Mouse (Mus musculus) embryonic facial prominence, embryonic 10.5 days (tissue): ENCODE measurements around the gene Ddah1. TPM values are rescaled to one million over a fixed set of nuclear protein-coding genes. Genes with fewer than 3 reads are reported as not detected.

Experiments used
- DNase-seq: peaks from one replicate; pipeline ENCODE4 v3.0.0-alpha.2; 2017; ENCODE audit warnings: low spot score
- H3K27ac ChIP-seq: fragments of 300-500 bp; sonication (generic); replicated peaks from 2 replicates; pipeline ENCODE4 v1.5.1; 2016; ENCODE audit warnings: mild to moderate bottlenecking
- H3K27me3 ChIP-seq: fragments of 300-500 bp; sonication (generic); replicated peaks from 2 replicates; pipeline ENCODE4 v1.6.1; 2016; ENCODE audit warnings: low read depth, mild to moderate bottlenecking; ENCODE audit not compliant: poor library complexity, severe bottlenecking
- H3K36me3 ChIP-seq: fragments of 300-500 bp; sonication (generic); replicated peaks from 2 replicates; pipeline ENCODE4 v1.6.1; 2016; ENCODE audit warnings: mild to moderate bottlenecking, moderate library complexity
- H3K4me1 ChIP-seq: fragments of 300-500 bp; sonication (generic); 2 replicates; pipeline ENCODE4 v1.6.1; 2016
- H3K4me3 ChIP-seq: fragments of 300-500 bp; sonication (generic); 2 replicates; pipeline ENCODE4 v1.5.1; 2016; ENCODE audit warnings: mild to moderate bottlenecking, moderate library complexity
- H3K9me3 ChIP-seq: fragments of 300-500 bp; sonication (generic); 2 replicates; pipeline ENCODE4 v1.6.1; 2016; ENCODE audit warnings: mild to moderate bottlenecking
- WGBS: fragments of 180-500 bp; shearing (Covaris S2); methylation state at CpG from one replicate; pipeline ENCODE4 v1.1.7; 2016; 5-methylcytosine and 5-hydroxymethylcytosine counted together
- polyA plus RNA-seq: library from polyadenylated mRNA; unstranded; fragments of >200 nt; fragmentation: Nextera tagmentation; extraction: Ambion mirVana; gene quantifications from 2 replicates; pipeline ENCODE4 v1.2.1, GENCODE M21; 2016

Gene Ddah1
- polyA plus RNA-seq, 1 experiment from 2014 or later, result 22.4 TPM

DNA sequence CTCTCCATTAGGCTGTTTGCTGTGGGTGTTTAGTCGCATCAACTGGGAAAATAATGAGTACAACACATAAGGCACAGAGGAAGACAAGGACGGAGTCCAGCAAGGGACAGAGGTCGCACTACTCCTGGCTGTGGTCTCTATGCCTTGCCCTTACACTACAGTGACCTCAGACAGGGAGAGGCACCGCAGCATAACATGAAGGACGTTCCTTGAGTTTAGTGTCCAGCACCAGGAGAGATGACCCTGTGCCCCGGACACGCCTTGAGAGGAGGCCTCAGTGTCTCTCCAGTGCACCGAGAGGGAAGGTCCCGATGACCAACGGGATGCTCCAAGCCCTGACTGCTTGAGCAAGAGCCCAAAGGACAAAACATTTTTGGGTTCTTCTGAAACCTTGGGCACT is 39.6 kb downstream of the Ddah1 start:
- Histone ChIP-seq H3K36me3 (no peaks in the 10 kb centered on the region), H3K9me3 (no peaks in the 10 kb centered on the region), H3K27me3 (no peaks in the 10 kb centered on the region), H3K27ac (peak overlapping the region; percentile 51), H3K4me1 (peaks cover 41% of the 10 kb centered on the region), H3K4me3 (no peak overlapping the region)
- 75% methylated on average over 10 of the region's 10 CpGs for WGBS
- no peak for DNase-seq

DNA sequence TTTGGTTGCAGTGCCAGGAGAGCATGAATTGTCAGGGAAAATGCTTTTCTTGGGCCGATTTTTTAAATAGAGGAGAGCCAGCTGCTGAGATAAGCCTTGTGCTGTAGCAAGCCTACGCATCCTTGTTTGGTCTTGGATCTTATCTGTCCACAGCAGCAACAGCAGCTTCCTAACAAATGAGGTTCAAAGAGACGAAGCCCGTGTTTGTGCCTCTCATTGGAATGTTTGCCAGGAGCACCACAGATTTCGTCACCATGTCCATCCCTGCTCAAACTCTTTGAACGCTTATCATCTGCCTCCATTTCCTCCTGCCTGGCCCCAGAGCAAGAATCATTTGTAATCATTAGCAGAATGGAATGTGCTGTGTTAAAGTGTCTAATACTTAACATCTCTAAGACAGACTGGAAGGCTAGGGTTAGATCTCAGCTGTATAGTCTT is 40.3 kb downstream of the Ddah1 start:
- no peaks in the 10 kb centered on the region for H3K27me3 ChIP-seq
- no peak overlapping the region for H3K4me3 ChIP-seq
- peaks cover 41% of the 10 kb centered on the region for H3K4me1 ChIP-seq
- H3K27ac ChIP-seq, result no peak overlapping the region
- WGBS, result 44% methylated on average over 6 of the region's 6 CpGs
- DNase-seq, result no peak
- H3K36me3 ChIP-seq, result no peaks in the 10 kb centered on the region
- H3K9me3 ChIP-seq, result no peaks in the 10 kb centered on the region

DNA sequence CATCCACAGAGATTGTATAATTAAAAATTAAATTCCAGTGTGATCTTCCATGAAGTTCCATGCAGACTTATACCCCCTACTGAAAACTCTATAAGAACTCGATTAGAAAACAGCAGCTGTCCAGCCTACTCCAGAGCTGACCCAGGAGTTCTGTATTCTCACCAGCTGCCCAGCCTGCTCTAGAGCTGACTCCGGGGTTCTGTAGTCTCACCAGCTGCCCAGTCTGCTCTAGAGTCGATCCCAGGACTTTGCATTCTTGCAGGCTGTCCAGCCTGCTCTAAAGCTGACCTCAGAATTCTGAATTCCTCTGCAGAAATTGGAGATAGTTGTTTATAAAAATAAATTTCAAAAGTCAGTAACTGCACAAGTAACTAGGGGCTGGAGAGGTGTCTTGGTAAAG is 40.9 kb downstream of the Ddah1 start:
- no peaks in the 10 kb centered on the region for H3K9me3 ChIP-seq
- no peak overlapping the region for H3K4me3 ChIP-seq
- no peaks in the 10 kb centered on the region for H3K27me3 ChIP-seq
- no peak for DNase-seq
- no peaks in the 10 kb centered on the region for H3K36me3 ChIP-seq
- no peak overlapping the region for H3K27ac ChIP-seq
- H3K4me1 ChIP-seq, result peaks cover 41% of the 10 kb centered on the region
- WGBS, result 76% methylated on average over 3 of the region's 3 CpGs

DNA sequence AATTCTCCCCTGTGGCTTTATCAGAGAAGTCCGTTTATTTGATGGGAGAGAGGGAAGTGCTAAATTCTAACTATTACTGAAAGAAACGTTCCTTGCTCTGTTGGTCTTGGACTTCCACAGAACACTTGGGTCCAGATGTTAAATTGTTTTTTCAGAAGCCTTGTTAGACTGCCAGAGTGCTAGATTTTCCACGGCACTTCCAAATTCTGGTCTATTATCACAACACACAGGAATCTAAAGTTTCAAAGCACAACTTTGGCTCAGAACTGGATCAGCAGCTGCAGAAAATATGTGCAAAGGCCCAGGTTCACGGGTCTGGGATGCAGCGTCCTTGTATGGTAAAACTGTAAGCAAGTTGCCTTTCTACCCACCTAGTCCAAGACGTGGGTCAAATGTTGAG is 43.6 kb downstream of the Ddah1 start:
- 80% methylated on average over 6 of the region's 6 CpGs for WGBS
- peaks cover 53% of the 10 kb centered on the region for H3K4me1 ChIP-seq
- H3K36me3 ChIP-seq, result no peaks in the 10 kb centered on the region
- H3K27ac ChIP-seq, result no peak overlapping the region
- no peaks in the 10 kb centered on the region for H3K27me3 ChIP-seq
- DNase-seq, result no peak
- no peak overlapping the region for H3K4me3 ChIP-seq
- H3K9me3 ChIP-seq, result no peaks in the 10 kb centered on the region

DNA sequence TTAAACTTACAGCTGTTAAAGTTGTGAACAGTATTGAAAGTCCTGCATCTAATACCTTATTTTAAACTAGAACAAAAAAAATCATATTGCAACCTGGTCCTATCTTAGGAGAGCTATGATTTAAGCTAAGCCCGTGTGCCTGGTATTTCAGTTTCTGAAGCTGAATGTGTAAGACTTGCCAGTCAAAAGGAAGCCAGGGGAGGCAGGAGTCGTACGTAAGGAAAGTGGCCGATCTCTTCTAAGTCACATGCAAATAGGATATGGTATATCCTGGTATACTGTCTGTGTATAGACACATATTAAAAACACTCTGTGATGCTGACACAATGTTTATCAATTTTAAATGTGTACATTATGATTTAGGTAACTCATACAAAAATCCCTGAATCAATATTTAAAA is 47.4 kb downstream of the Ddah1 start:
- WGBS, result 29% methylated on average over 4 of the region's 4 CpGs

DNA sequence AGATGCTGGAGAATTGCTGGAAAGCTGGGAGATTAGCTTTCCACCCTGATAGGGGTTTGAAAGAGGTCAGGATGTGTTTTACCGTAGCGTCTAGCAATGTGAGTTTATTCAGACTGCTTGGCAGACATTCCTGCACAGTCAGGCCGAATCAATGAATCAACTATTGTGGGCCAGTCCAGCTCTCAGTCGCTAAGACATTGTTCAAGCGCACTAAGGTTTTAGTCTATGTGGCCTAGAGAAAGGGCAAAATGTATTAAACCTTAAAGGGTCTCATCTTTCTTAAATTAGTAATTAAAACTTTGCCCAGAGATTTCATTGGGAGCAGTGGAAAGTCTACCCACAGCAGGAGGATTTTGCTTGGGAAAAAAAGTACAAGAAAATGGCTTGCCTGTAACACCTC is 48.0 kb downstream of the Ddah1 start:
- WGBS, result 19% methylated on average over 5 of the region's 5 CpGs
- no peak overlapping the region for H3K4me3 ChIP-seq
- DNase-seq, result no peak
- peaks cover 24% of the 10 kb centered on the region for H3K4me1 ChIP-seq
- no peaks in the 10 kb centered on the region for H3K36me3 ChIP-seq
- H3K27me3 ChIP-seq, result no peaks in the 10 kb centered on the region
- peak overlapping the region; percentile 55 for H3K27ac ChIP-seq
- H3K9me3 ChIP-seq, result no peaks in the 10 kb centered on the region

More for the DNA sequence above, 47.4 kb downstream of the Ddah1 start:
- H3K27ac ChIP-seq, result no peak overlapping the region
- H3K4me1 ChIP-seq, result peaks cover 24% of the 10 kb centered on the region
- no peak overlapping the region for H3K4me3 ChIP-seq
- no peaks in the 10 kb centered on the region for H3K36me3 ChIP-seq
- no peak for DNase-seq
- H3K9me3 ChIP-seq, result no peaks in the 10 kb centered on the region
- no peaks in the 10 kb centered on the region for H3K27me3 ChIP-seq

DNA sequence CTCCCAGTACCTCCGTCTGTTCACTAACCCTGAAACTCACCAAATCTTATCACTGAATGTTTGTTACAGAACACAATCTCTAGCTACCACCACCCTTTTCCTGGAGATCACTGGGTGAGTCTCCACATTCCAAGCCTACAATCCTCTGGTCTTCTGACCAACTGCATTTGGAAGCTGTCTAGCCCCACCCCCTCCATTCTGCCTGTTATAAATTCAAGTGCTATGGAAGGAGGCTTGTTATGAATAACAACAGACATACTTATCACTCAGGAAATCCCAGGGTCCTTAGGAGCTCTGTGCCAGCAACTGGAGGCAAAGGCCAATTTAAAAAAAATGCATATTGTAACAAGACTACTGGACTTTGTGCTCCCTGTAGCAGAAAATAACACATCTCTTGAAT is 58.3 kb downstream of the Ddah1 start:
- Histone ChIP-seq H3K4me1 (peaks cover 9% of the 10 kb centered on the region), H3K4me3 (no peak overlapping the region), H3K9me3 (no peaks in the 10 kb centered on the region), H3K36me3 (no peaks in the 10 kb centered on the region), H3K27me3 (no peaks in the 10 kb centered on the region), H3K27ac (peak overlapping the region; percentile 44; the same call in 1 of the 2 replicates)
- 88% methylated on average over 1 of the region's 1 CpGs for WGBS
- DNase-seq, result no peak

DNA sequence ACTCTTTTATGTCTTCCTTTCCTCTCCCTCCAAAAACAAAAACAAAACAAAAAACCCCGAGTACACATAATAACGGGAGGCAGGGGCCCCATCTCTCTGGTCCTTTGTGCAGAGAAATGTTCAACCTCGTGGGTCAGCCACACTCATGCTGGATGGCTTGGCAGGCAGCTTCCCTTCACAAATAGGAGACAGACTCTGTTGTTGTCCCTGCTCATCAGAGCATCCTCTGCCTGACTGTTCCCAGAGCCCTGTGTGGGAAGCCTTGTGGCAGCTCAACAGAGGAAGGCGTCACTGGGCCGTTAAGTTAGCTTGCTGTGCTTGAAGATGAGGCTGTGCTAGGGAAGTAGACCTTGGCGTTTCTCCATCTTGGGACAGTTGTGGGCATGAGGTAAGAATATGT is 58.8 kb downstream of the Ddah1 start:
- Histone ChIP-seq H3K36me3 (no peaks in the 10 kb centered on the region), H3K9me3 (no peaks in the 10 kb centered on the region), H3K4me1 (peaks cover 9% of the 10 kb centered on the region), H3K27ac (peak overlapping the region; percentile 44; the same call in 1 of the 2 replicates), H3K27me3 (no peaks in the 10 kb centered on the region), H3K4me3 (no peak overlapping the region)
- no peak for DNase-seq
- WGBS, result 60% methylated on average over 6 of the region's 6 CpGs

DNA sequence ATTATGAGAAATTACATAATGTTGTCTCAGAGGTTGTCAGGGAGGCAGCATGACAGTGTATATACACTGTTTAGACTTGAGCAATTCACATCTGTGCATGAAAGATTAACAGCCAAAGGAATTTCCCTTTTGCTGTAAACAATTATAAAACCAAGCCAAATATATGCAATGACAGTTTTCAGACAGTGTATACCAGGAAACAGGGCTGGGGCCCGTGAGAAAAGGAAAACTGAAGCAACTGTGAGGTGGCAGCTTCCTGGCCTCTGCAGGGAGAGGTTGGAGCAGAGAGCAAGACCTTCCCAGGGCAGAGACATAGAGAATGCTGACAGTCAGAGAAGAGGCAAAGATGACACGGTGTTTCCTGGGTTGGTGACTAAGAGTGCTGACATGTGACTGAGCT is 62.0 kb downstream of the Ddah1 start:
- DNase-seq, result no peak
- Histone ChIP-seq H3K27me3 (no peaks in the 10 kb centered on the region), H3K4me1 (peaks cover 9% of the 10 kb centered on the region), H3K36me3 (no peaks in the 10 kb centered on the region), H3K27ac (no peak overlapping the region), H3K9me3 (no peaks in the 10 kb centered on the region), H3K4me3 (no peak overlapping the region)
- WGBS, result 74% methylated on average over 2 of the region's 2 CpGs

DNA sequence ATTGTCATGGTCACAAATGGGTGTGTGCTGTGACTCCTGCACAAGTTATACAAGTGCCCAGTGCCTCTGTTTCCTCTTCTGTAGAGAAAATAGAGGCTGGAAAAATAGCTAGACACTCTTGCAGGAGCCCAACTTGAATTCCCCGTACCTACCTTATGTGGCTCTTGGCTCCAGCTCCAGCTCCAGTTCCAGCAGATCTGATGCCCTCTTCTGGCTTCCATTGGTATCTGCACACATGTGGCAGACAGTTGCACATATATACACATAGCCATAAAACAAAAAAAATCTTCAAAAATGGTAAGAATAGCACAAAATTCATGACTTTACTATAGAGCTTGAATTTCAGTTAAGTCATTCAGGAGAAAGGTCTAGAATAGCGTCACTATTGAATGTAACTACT is 62.5 kb downstream of the Ddah1 start:
- no peaks in the 10 kb centered on the region for H3K36me3 ChIP-seq
- H3K27ac ChIP-seq, result no peak overlapping the region
- H3K27me3 ChIP-seq, result no peaks in the 10 kb centered on the region
- H3K4me1 ChIP-seq, result peaks cover 9% of the 10 kb centered on the region
- no peak overlapping the region for H3K4me3 ChIP-seq
- WGBS, result 91% methylated on average over 2 of the region's 2 CpGs
- DNase-seq, result no peak
- H3K9me3 ChIP-seq, result no peaks in the 10 kb centered on the region

DNA sequence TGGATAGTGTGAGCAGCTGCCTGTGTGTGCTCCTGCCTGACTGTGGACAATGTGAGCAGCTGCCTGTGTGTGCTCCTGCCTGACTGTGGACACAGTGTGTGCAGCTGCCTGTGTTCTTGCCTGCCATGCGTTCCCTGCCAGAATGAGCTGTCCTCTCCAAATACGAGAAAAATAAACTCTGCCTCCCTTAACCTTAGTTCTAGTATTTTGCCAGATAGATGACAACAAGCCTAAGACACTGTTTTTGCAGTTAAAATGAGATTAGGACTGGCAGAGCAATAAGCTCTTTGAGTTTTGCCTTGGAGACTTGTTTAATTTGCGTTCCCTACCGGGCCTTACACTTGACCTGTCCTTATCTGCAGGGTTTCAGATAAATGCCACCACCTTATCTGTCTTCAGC is 63.7 kb downstream of the Ddah1 start:
- Histone ChIP-seq H3K4me1 (peaks cover 8% of the 10 kb centered on the region), H3K27ac (no peak overlapping the region)
- 89% methylated on average over 4 of the region's 4 CpGs for WGBS

DNA sequence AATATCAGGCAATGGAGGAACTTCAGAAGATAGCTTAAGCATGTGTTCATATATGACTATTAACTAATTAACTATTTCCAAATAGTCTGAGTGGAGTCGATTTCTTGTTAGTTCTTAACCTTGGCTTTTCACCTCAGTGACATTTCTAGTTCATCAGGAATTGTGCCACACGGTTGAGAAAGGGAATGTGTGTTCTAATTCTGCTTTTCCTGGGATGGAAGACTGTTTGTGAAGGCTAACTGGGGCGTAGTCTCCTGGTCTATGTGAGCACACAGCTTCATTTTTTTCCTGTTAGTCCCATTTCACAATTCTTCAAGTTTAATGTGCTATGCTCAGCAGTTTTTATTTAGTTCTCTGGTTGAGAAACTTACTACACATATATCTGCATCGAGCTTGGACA is 65.2 kb downstream of the Ddah1 start:
- WGBS, result 85% methylated on average over 4 of the region's 4 CpGs
- Histone ChIP-seq H3K9me3 (no peaks in the 10 kb centered on the region), H3K27ac (no peak overlapping the region), H3K36me3 (no peaks in the 10 kb centered on the region), H3K4me1 (peaks cover 13% of the 10 kb centered on the region), H3K4me3 (no peak overlapping the region), H3K27me3 (no peaks in the 10 kb centered on the region)
- DNase-seq, result no peak

More for the DNA sequence above, 63.7 kb downstream of the Ddah1 start:
- no peak overlapping the region for H3K4me3 ChIP-seq
- no peaks in the 10 kb centered on the region for H3K36me3 ChIP-seq
- no peaks in the 10 kb centered on the region for H3K27me3 ChIP-seq
- no peak for DNase-seq
- H3K9me3 ChIP-seq, result no peaks in the 10 kb centered on the region

DNA sequence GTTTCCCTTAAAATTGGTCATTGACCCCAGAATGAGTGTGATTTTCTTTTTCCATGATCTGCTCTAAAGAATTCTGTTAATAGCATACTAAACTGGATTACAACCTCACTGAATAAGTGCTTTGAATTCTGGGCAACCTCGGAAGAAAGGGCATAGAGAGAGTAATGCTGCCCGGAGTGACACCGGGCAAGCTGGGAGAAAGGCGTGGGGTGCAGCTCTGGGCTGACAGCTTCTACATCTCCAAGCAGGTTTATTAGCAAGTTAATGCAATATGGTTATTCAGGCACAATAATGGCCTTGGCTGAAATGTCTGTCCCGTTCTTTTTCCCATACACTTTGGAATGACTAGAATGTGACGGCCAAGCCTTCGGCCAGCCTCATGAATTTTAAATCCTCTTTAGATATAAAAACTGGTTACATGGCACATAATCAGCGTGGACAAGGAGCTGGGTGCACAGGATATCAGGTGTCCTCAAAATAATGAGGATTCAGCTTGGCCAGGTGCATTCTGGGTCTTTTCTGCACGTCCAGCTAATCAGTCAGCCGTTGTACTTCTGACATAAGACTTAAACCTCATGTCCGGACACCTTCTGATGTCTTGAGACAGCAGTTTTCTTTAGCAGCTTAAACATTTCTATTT is 67.1 kb downstream of the Ddah1 start:
- Histone ChIP-seq H3K4me3 (no peak overlapping the region), H3K9me3 (no peaks in the 10 kb centered on the region), H3K27me3 (no peaks in the 10 kb centered on the region), H3K27ac (no peak overlapping the region), H3K36me3 (no peaks in the 10 kb centered on the region), H3K4me1 (peaks cover 13% of the 10 kb centered on the region)
- WGBS, result 71% methylated on average over 11 of the region's 11 CpGs
- DNase-seq, result no peak
